Mouse (Mus musculus) CH12.LX (cell line): ENCODE results near the gene Wwp2.

Experiments used
- BHLHE40 ChIP-seq: IDR thresholded peaks from 2 replicates; pipeline ENCODE4 v1.6.1; 2011; ENCODE audit warnings: mild to moderate bottlenecking, low read depth, low read length, improper control_type of control experiment
- CTCF ChIP-seq, 2 experiments: IDR thresholded peaks in 1 of 2; conservative IDR thresholded peaks in 1 of 2; 2 replicates each; pipeline ENCODE4 v1.5.1; 2011 to 2012; ENCODE audit warnings: low read depth in 2 of 2, low read length in 2 of 2, improper control_type of control experiment in 1 of 2, inconsistent platforms in 1 of 2, mild to moderate bottlenecking in 1 of 2, moderate library complexity in 1 of 2
- E2F4 ChIP-seq: IDR thresholded peaks from 2 replicates; pipeline ENCODE4 v1.6.1; 2011; ENCODE audit warnings: low read depth, low read length, improper control_type of control experiment; ENCODE audit not compliant: insufficient replicate concordance
- EP300 ChIP-seq: IDR thresholded peaks from 2 replicates; pipeline ENCODE4 v1.6.1; 2011; ENCODE audit warnings: low read length, improper control_type of control experiment
- HCFC1 ChIP-seq: IDR thresholded peaks from 2 replicates; pipeline ENCODE4 v1.6.1; 2012; ENCODE audit warnings: low read depth, mild to moderate bottlenecking, inconsistent platforms, low read length, improper control_type of control experiment
- MAFK ChIP-seq: IDR thresholded peaks from 2 replicates; pipeline ENCODE4 v1.6.1; 2011; ENCODE audit warnings: low read length, improper control_type of control experiment; ENCODE audit not compliant: insufficient replicate concordance
- MAX ChIP-seq: IDR thresholded peaks from 2 replicates; pipeline ENCODE4 v1.6.1; 2011; ENCODE audit warnings: low read length, improper control_type of control experiment
- MEF2A ChIP-seq: IDR thresholded peaks from 2 replicates; pipeline ENCODE4 v1.6.1; 2014; ENCODE audit warnings: low read depth, mild to moderate bottlenecking, inconsistent platforms, low read length, improper control_type of control experiment, borderline replicate concordance
- POLR2A ChIP-seq: IDR thresholded peaks from 2 replicates; pipeline ENCODE4 v1.6.1; 2011; ENCODE audit warnings: low read depth, mild to moderate bottlenecking, improper control_type of control experiment, low read length
- TCF12 ChIP-seq: IDR thresholded peaks from 2 replicates; pipeline ENCODE4 v1.6.1; 2014; ENCODE audit warnings: low read depth, mild to moderate bottlenecking, inconsistent platforms, low read length, improper control_type of control experiment
- ZKSCAN1 ChIP-seq: IDR thresholded peaks from 2 replicates; pipeline ENCODE4 v1.6.1; 2012; ENCODE audit warnings: low read depth, inconsistent platforms, low read length, improper control_type of control experiment, borderline replicate concordance

- TF ChIP-seq POLR2A, result no peak
- TF ChIP-seq MEF2A, result no peak
- TF ChIP-seq MAFK, result no peak
- TF ChIP-seq MAX, result no peak
- TF ChIP-seq CTCF (conservative IDR thresholded peaks at IDR 0.05 in 1 of 2, IDR thresholded peaks at IDR 0.05 in 1 of 2; ENCODE audit: low read depth in 2 of 2, low read length in 2 of 2), result no peak
- TF ChIP-seq E2F4, result no peak
- no peak for TF ChIP-seq HCFC1
- TF ChIP-seq BHLHE40, result no peak
- TF ChIP-seq EP300, result no peak
- TF ChIP-seq TCF12, result no peak
- TF ChIP-seq ZKSCAN1, result no peak
Observed at GRCm38 (mm10) chr8:107470302-107470701, 34.1 kb downstream of the Wwp2 start.
